In the genomic region with DNA sequence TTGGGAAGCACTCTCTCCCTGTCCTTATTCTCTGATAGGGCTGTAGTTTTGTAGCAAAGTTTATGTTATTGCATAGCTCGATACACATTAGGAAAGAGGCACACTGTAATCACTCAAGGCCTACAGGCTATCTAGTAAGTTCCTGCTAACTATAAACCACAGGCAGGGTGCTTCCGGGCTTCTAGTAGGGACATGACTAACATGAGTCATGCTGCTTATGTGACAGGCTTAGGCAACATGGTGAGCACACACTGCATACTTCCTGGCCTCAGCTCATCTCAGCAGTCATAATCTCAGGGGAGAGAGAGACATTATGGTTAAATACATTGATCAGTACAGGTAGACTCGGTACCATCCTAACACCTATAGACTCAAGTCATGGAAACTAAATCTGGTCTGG, we compare ENCODE assay signal across 20 mouse cellular contexts. TPM values are rescaled to one million over a fixed set of nuclear protein-coding genes. Genes with fewer than 3 reads are reported as not detected.
DNase-seq lines count a peak whose midpoint lies in the region; ATAC-seq and TF ChIP-seq lines count a peak whose summit lies in the region.
"Had no signal": no experiment of that assay in that cellular context is flagged by ENCODE, and none has a peak within 500 bp of the region (broad histone marks: within the 10 kb centered on the region; RNA-seq: fewer than 3 reads in every experiment).

No protein-coding gene starts in this region.

- TF ChIP-seq CTCF in lung, postnatal 0 days (IDR thresholded peaks at IDR 0.05) = no peak
- TF ChIP-seq CTCF in lung, adult 2 months (IDR thresholded peaks at IDR 0.05; ENCODE audit: insufficient read depth, low read length) = no peak

- TF ChIP-seq EP300 in lung, postnatal 0 days (IDR thresholded peaks at IDR 0.05) = no peak

- no peak for TF ChIP-seq POLR2A in lung, adult 2 months (IDR thresholded peaks at IDR 0.05; ENCODE audit: borderline replicate concordance, extremely low read depth, low read depth, low read length)

- DNase-seq in lung, postnatal 0 days (ENCODE audit: low spot score) = peak; percentile 43
- DNase-seq in lung, adult 2 months = no peak
- DNase-seq in splenic B cell, adult 2 months (ENCODE audit: low read depth, low spot score) = peak; percentile 36
- no peak for DNase-seq in c-Kit-positive CD71-positive TER-119-positive erythroid progenitor cells, embryonic 14.5 days (ENCODE audit: low spot score)
- DNase-seq: adrenal gland, postnatal 36 days; cerebellum, postnatal 25 days; gastrocnemius, postnatal 25 days; lung, embryonic 14.5 days; right cerebral cortex, postnatal 4 days had no signal

- H3K4me2 ChIP-seq in lung, postnatal 0 days (replicated peaks; ENCODE audit: low read depth, low read length) = no peak overlapping the region
- no peak overlapping the region for H3K4me2 ChIP-seq in heart, embryonic 12.5 days
- H3K4me2 ChIP-seq: kidney, embryonic 15.5 days; limb, embryonic 12.5 days; lung, embryonic 14.5 days; midbrain, embryonic 12.5 days had no signal

- no peaks in the 10 kb centered on the region for H3K36me3 ChIP-seq in lung, postnatal 0 days (ENCODE audit: insufficient read depth, low read length)
- H3K36me3 ChIP-seq in macrophage (ENCODE audit: inconsistent target) = no peaks in the 10 kb centered on the region
- H3K36me3 ChIP-seq in splenic B cell, adult 2 months (ENCODE audit: control insufficient read depth, insufficient read depth, low read length, poor library complexity, severe bottlenecking) = no peaks in the 10 kb centered on the region
- H3K36me3 ChIP-seq in heart, embryonic 12.5 days = no peaks in the 10 kb centered on the region
- H3K36me3 ChIP-seq: kidney, embryonic 15.5 days; limb, embryonic 12.5 days; midbrain, embryonic 12.5 days had no signal

- H3K4me1 ChIP-seq in lung, postnatal 0 days (ENCODE audit: insufficient read depth, low read depth, low read length) = no peaks in the 10 kb centered on the region
- H3K4me1 ChIP-seq in lung, adult 2 months (ENCODE audit: control insufficient read depth, insufficient read depth, low read length) = no peaks in the 10 kb centered on the region
- peaks cover 6% of the 10 kb centered on the region; the same call in 1 of the 2 replicates for H3K4me1 ChIP-seq in heart, embryonic 12.5 days (replicated peaks)
- H3K4me1 ChIP-seq: kidney, embryonic 15.5 days; limb, embryonic 12.5 days; midbrain, embryonic 12.5 days had no signal

- H3K27ac ChIP-seq in lung, postnatal 0 days (ENCODE audit: low read length) = no peak overlapping the region
- peak overlapping the region; percentile 70 for H3K27ac ChIP-seq in macrophage
- H3K27ac ChIP-seq in heart, embryonic 12.5 days (ENCODE audit: poor library complexity, severe bottlenecking) = no peak overlapping the region
- H3K27ac ChIP-seq: kidney, embryonic 15.5 days; limb, embryonic 12.5 days; midbrain, embryonic 12.5 days had no signal

- no peaks in the 10 kb centered on the region for H3K9me3 ChIP-seq in lung, postnatal 0 days (ENCODE audit: low read length)
- H3K9me3 ChIP-seq in heart, embryonic 12.5 days (replicated peaks) = no peaks in the 10 kb centered on the region
- H3K9me3 ChIP-seq: kidney, embryonic 15.5 days; limb, embryonic 12.5 days; midbrain, embryonic 12.5 days had no signal

- H3K79me2 ChIP-seq in macrophage (ENCODE audit: inconsistent target) = no peaks in the 10 kb centered on the region

- WGBS in lung, postnatal 0 days = 76% methylated on average over 3 of the region's 3 CpGs
- 69% methylated on average over 3 of the region's 3 CpGs for WGBS in lung, adult 2 months
- 38% methylated on average over 3 of the region's 3 CpGs for WGBS in macrophage (ENCODE audit: missing documents)
- 82% methylated on average over 3 of the region's 3 CpGs for WGBS in heart, embryonic 12.5 days

- H3K27me3 ChIP-seq in lung, postnatal 0 days (replicated peaks; ENCODE audit: insufficient read depth, low read length) = no peaks in the 10 kb centered on the region
- H3K27me3 ChIP-seq in splenic B cell, adult 2 months (ENCODE audit: control insufficient read depth, insufficient read depth, low read length, poor library complexity, severe bottlenecking) = no peaks in the 10 kb centered on the region
- H3K27me3 ChIP-seq in heart, embryonic 12.5 days (replicated peaks) = no peaks in the 10 kb centered on the region
- H3K27me3 ChIP-seq: kidney, embryonic 15.5 days; limb, embryonic 12.5 days; midbrain, embryonic 12.5 days had no signal

- ATAC-seq in lung, postnatal 0 days = peak; percentile 43
- ATAC-seq in CD4-positive, CD25-positive, alpha-beta regulatory T cell, adult 4 months = peak; percentile 49
- no peak for ATAC-seq in heart, embryonic 12.5 days (ENCODE audit: insufficient number of reproducible peaks, low FRiP score)

- H3K4me3 ChIP-seq in lung, postnatal 0 days (ENCODE audit: low read depth, low read length) = no peak overlapping the region
- H3K4me3 ChIP-seq in lung, adult 2 months (replicated peaks; ENCODE audit: extremely low read depth, low read depth, low read length) = no peak overlapping the region
- no peak overlapping the region for H3K4me3 ChIP-seq in macrophage (ENCODE audit: inconsistent target)
- H3K4me3 ChIP-seq in heart, embryonic 12.5 days = no peak overlapping the region
- H3K4me3 ChIP-seq: kidney, embryonic 15.5 days; limb, embryonic 12.5 days; midbrain, embryonic 12.5 days had no signal

- H3K9ac ChIP-seq in lung, postnatal 0 days (replicated peaks; ENCODE audit: low read depth) = no peak overlapping the region
- no peak overlapping the region for H3K9ac ChIP-seq in heart, embryonic 12.5 days
- H3K9ac ChIP-seq: kidney, embryonic 15.5 days; limb, embryonic 12.5 days; lung, embryonic 14.5 days; midbrain, embryonic 12.5 days had no signal

RNA-seq across cellular contexts. Expression of a gene that starts 12.2 kb away (rescaled TPM):
- 0.11 TPM in 1 of 2 replicates, not detected in the other for polyA plus RNA-seq in lung, postnatal 0 days (2015; fragmentation: Nextera tagmentation; extraction: Ambion mirVana)
- not detected in 2 replicates for polyA plus RNA-seq in lung, adult 2 months (2012; rRNA removed)
- not detected for polyA plus RNA-seq in CD4-positive, CD25-positive, alpha-beta regulatory T cell, adult 4 months (2017; shearing (Covaris generic))
- under 1 TPM in 6 of 26 experiments, not detected in 20; 0.36 to 0.73 (median 0.46) TPM for total RNA-seq in macrophage (2018; cell fraction: chromatin; rRNA removed)
- total RNA-seq in macrophage (2018; cell fraction: cytosol; rRNA removed) = 1 to 10 TPM in 11 of 26 experiments, under 1 TPM in 15; 0.06 to 2.3 (median 0.89) TPM
- 1 to 10 TPM in 10 of 26 experiments, under 1 TPM in 12, not detected in 4; 0.22 to 1.9 (median 0.88) TPM for total RNA-seq in macrophage (2018; cell fraction: nucleus; rRNA removed)
- 0.42 to 0.97 TPM in 2 of 3 replicates, not detected in the other for polyA plus RNA-seq in macrophage (2018)
- polyA plus RNA-seq in heart, embryonic 12.5 days (2016; fragmentation: Nextera tagmentation; extraction: Ambion mirVana) = 0.24 TPM in 1 of 2 replicates, not detected in the other
- total RNA-seq: gastrocnemius, postnatal 25 days; left cerebral cortex, adult 18-20 months had no signal
- polyA plus RNA-seq: embryonic facial prominence, embryonic 11.5 days; hindbrain, embryonic 11.5 days; intestine, embryonic 14.5 days; limb, embryonic 12.5 days; neural tube, embryonic 11.5 days had no signal

Comparison
In these comparisons a context has a peak if more than half of its experiments do, and no peak if none do; other contexts are left out.
1. DNase-seq: peak in lung, postnatal 0 days (single experiment) and splenic B cell, adult 2 months (single experiment); none in lung, adult 2 months (single experiment) and c-Kit-positive CD71-positive TER-119-positive erythroid progenitor cells, embryonic 14.5 days (single experiment).